Comparison of ENCODE assay signal across 23 mouse cellular contexts in genomic region chr3:152101459-152101858, GRCm38 (mm10).
DNase-seq lines count a peak whose midpoint lies in the region; ATAC-seq and TF ChIP-seq lines count a peak whose summit lies in the region.
"Had no signal": no experiment of that assay in that cellular context is flagged by ENCODE, and none has a peak within 500 bp of the region (broad histone marks: within the 10 kb centered on the region; RNA-seq: fewer than 3 reads in every experiment).

No protein-coding gene starts in this region.

- H3K36me3 ChIP-seq in liver, postnatal 0 days (replicated peaks; ENCODE audit: insufficient read depth, low read length) = no peaks in the 10 kb centered on the region
- H3K36me3 ChIP-seq in liver, embryonic 11.5 days (ENCODE audit: control insufficient read depth, insufficient read depth, low read length) = no peaks in the 10 kb centered on the region
- H3K36me3 ChIP-seq in CH12.LX (replicated peaks in 1 of 2; ENCODE audit: control insufficient read depth in 1 of 2, insufficient read depth in 1 of 2, low read length in 1 of 2) = peaks cover 0 to 4% of the 10 kb centered on the region in 2 experiments
- H3K36me3 ChIP-seq in E14TG2a.4 (ENCODE audit: insufficient read depth, low read length) = no peaks in the 10 kb centered on the region
- no peaks in the 10 kb centered on the region for H3K36me3 ChIP-seq in hindbrain, embryonic 11.5 days (ENCODE audit: control insufficient read depth, insufficient read depth, low read length)
- H3K36me3 ChIP-seq: embryonic facial prominence, embryonic 15.5 days; forebrain, embryonic 10.5 days; heart, embryonic 10.5 days had no signal

- no peak for TF ChIP-seq EP300 in liver, postnatal 0 days (IDR thresholded peaks at IDR 0.05; ENCODE audit: low read depth)
- TF ChIP-seq EP300 in CH12.LX (IDR thresholded peaks at IDR 0.05; ENCODE audit: low read length) = no peak

- TF ChIP-seq CTCF in liver, postnatal 0 days (IDR thresholded peaks at IDR 0.05; ENCODE audit: low read depth) = 0 out of 2 replicates have a peak, but pooled peaks have one; percentile 13
- TF ChIP-seq CTCF in CH12.LX (conservative IDR thresholded peaks at IDR 0.05 in 1 of 2, IDR thresholded peaks at IDR 0.05 in 1 of 2; ENCODE audit: low read depth in 2 of 2, low read length in 2 of 2) (peak; percentile 13 to 30; a peak in 2 of 4 replicates), E14TG2a.4 (conservative IDR thresholded peaks at IDR 0.05; ENCODE audit: low read length) (peak; percentile 49)

- no peak for DNase-seq in liver, postnatal 0 days
- DNase-seq in liver, embryonic 11.5 days (ENCODE audit: low spot score) = no peak
- DNase-seq in CH12.LX (ENCODE audit: extremely low read depth) = no peak
- DNase-seq in R1 (ENCODE audit: low read depth, low spot score) = peak; percentile 58
- DNase-seq in adrenal gland, postnatal 10 days = no peak
- no peak for DNase-seq in hindbrain, embryonic 11.5 days (ENCODE audit: low spot score)
- DNase-seq: adrenal gland, postnatal 25 days; cerebellum, adult 2 months; cerebellum, postnatal 10 days; embryo, embryonic 11 days; gastrocnemius, adult 2 months; gastrocnemius, postnatal 25 days; heart, adult 11 months; heart, postnatal 10 days had no signal

- no peak for ATAC-seq in liver, postnatal 0 days
- ATAC-seq in liver, embryonic 11.5 days (replicated peaks; ENCODE audit: low FRiP score) = no peak
- ATAC-seq in hindbrain, embryonic 11.5 days (ENCODE audit: low FRiP score) = no peak
- no peak for ATAC-seq in megakaryocyte-erythroid progenitor cell, adult 5-6 weeks (replicated peaks; ENCODE audit: low FRiP score, low TSS enrichment, poor library complexity, severe bottlenecking)
- ATAC-seq: activated CD4-positive, CD25-positive, alpha-beta regulatory T cell, adult 4 months; forebrain, embryonic 14.5 days had no signal

- no peak overlapping the region for H3K9ac ChIP-seq in liver, postnatal 0 days (replicated peaks)
- no peak overlapping the region for H3K9ac ChIP-seq in liver, embryonic 11.5 days (ENCODE audit: low read depth, low read length)
- H3K9ac ChIP-seq in CH12.LX (ENCODE audit: insufficient read depth, low read depth) = no peak overlapping the region
- no peak overlapping the region for H3K9ac ChIP-seq in hindbrain, embryonic 11.5 days (ENCODE audit: low read depth, low read length)
- H3K9ac ChIP-seq: embryonic facial prominence, embryonic 15.5 days; hindbrain, embryonic 14.5 days had no signal

- TF ChIP-seq POLR2A in CH12.LX (IDR thresholded peaks at IDR 0.05; ENCODE audit: low read depth, low read length) = no peak

- in situ Hi-C loops in CH12.LX (cut with MboI; ENCODE audit: low pct_ligation_motif_present, low pct_unique_long_range_greater_than_20kb, low sequenced_read_pairs) = loop anchor here (25.0 kb wide), 1 partner anchor 636 kb away; no protein-coding TSS in a partner anchor

- dilution Hi-C loops in CH12.LX (cut with MboI; ENCODE audit: extremely low pct_ligation_motif_present, extremely low pct_unique_long_range_greater_than_20kb, low sequenced_read_pairs) = no loop called here

- H3K27me3 ChIP-seq in liver, postnatal 0 days (ENCODE audit: insufficient read depth, low read length) = peaks cover 13% of the 10 kb centered on the region
- H3K27me3 ChIP-seq in liver, embryonic 11.5 days (replicated peaks; ENCODE audit: control insufficient read depth, insufficient read depth, low read length) = peaks cover 12% of the 10 kb centered on the region
- no peaks in the 10 kb centered on the region for H3K27me3 ChIP-seq in CH12.LX (replicated peaks)
- peaks cover 6% of the 10 kb centered on the region for H3K27me3 ChIP-seq in E14TG2a.4 (ENCODE audit: insufficient read depth, low read length)
- H3K27me3 ChIP-seq in hindbrain, embryonic 11.5 days (ENCODE audit: control insufficient read depth, insufficient read depth, low read length) = peaks cover 4% of the 10 kb centered on the region

- H3K27ac ChIP-seq in liver, postnatal 0 days (ENCODE audit: low read depth) = no peak overlapping the region
- H3K27ac ChIP-seq in liver, embryonic 11.5 days (ENCODE audit: low read depth, low read length) = no peak overlapping the region
- no peak overlapping the region for H3K27ac ChIP-seq in CH12.LX (ENCODE audit: insufficient read depth, low read depth)
- H3K27ac ChIP-seq in hindbrain, embryonic 11.5 days (ENCODE audit: low read depth, low read length) = no peak overlapping the region
- H3K27ac ChIP-seq: embryonic facial prominence, embryonic 15.5 days; forebrain, embryonic 10.5 days; gastrocnemius, adult 2 months; heart, embryonic 10.5 days; hindbrain, embryonic 14.5 days had no signal

- no peak overlapping the region for H3K4me2 ChIP-seq in liver, postnatal 0 days (ENCODE audit: low read depth, low read length)
- no peak overlapping the region for H3K4me2 ChIP-seq in liver, embryonic 11.5 days
- no peak overlapping the region for H3K4me2 ChIP-seq in CH12.LX (ENCODE audit: insufficient read depth, low read depth, poor library complexity, severe bottlenecking)
- H3K4me2 ChIP-seq in hindbrain, embryonic 11.5 days (replicated peaks; ENCODE audit: low read depth, low read length) = no peak overlapping the region
- H3K4me2 ChIP-seq: embryonic facial prominence, embryonic 15.5 days had no signal

- no peaks in the 10 kb centered on the region for H3K79me2 ChIP-seq in CH12.LX (replicated peaks; ENCODE audit: control insufficient read depth, extremely low read depth, insufficient read depth, poor library complexity, severe bottlenecking)

- H3K4me3 ChIP-seq in liver, postnatal 0 days (ENCODE audit: low read depth, low read length) = no peak overlapping the region
- H3K4me3 ChIP-seq in liver, embryonic 11.5 days (ENCODE audit: low read depth, low read length) = no peak overlapping the region
- H3K4me3 ChIP-seq in CH12.LX (replicated peaks in 1 of 3; ENCODE audit: low read depth in 2 of 3, low read length in 2 of 3, poor library complexity in 1 of 3) = peak overlapping the region in 1 of 3 experiments; percentile 51
- H3K4me3 ChIP-seq in E14TG2a.4 (replicated peaks; ENCODE audit: low read length) = no peak overlapping the region
- H3K4me3 ChIP-seq in hindbrain, embryonic 11.5 days (ENCODE audit: low read depth, low read length) = no peak overlapping the region
- H3K4me3 ChIP-seq: embryonic facial prominence, embryonic 15.5 days; erythroblast, embryonic 14.5 days; forebrain, embryonic 10.5 days; gastrocnemius, adult 2 months; heart, embryonic 10.5 days had no signal

- peaks cover 2% of the 10 kb centered on the region; the same call in 1 of the 2 replicates for H3K9me3 ChIP-seq in liver, postnatal 0 days (ENCODE audit: low read length)
- H3K9me3 ChIP-seq in liver, embryonic 11.5 days (ENCODE audit: control insufficient read depth, low read length) = no peaks in the 10 kb centered on the region
- H3K9me3 ChIP-seq in CH12.LX (replicated peaks; ENCODE audit: low read length) (peaks cover 16% of the 10 kb centered on the region), E14TG2a.4 (ENCODE audit: low read length) (0 out of 2 replicates have a peak, but pooled peaks cover 3% of the 10 kb centered on the region)
- no peaks in the 10 kb centered on the region for H3K9me3 ChIP-seq in hindbrain, embryonic 11.5 days (ENCODE audit: control insufficient read depth, low read length)
- H3K9me3 ChIP-seq: embryonic facial prominence, embryonic 15.5 days; forebrain, embryonic 10.5 days; heart, embryonic 10.5 days had no signal

- WGBS in liver, postnatal 0 days (ENCODE audit: insufficient replicate concordance) = 89% methylated on average over 7 of the region's 7 CpGs
- 94% methylated on average over 7 of the region's 7 CpGs for WGBS in liver, embryonic 11.5 days
- WGBS in hindbrain, embryonic 11.5 days = 95% methylated on average over 7 of the region's 7 CpGs

- no peak for TF ChIP-seq RAD21 in CH12.LX (IDR thresholded peaks at IDR 0.05; ENCODE audit: low read depth, low read length)

- H3K4me1 ChIP-seq in liver, postnatal 0 days (ENCODE audit: insufficient read depth) = no peaks in the 10 kb centered on the region
- H3K4me1 ChIP-seq in liver, embryonic 11.5 days (replicated peaks; ENCODE audit: control insufficient read depth, insufficient read depth, low read length) = peaks cover 1% of the 10 kb centered on the region
- peaks cover 0 to 18% of the 10 kb centered on the region in 2 experiments; a peak in 3 of 4 replicates for H3K4me1 ChIP-seq in CH12.LX (ENCODE audit: control insufficient read depth in 1 of 2, insufficient read depth in 2 of 2)
- H3K4me1 ChIP-seq in E14TG2a.4 (replicated peaks; ENCODE audit: low read depth, low read length) = peaks cover 30% of the 10 kb centered on the region
- no peaks in the 10 kb centered on the region for H3K4me1 ChIP-seq in hindbrain, embryonic 11.5 days (replicated peaks; ENCODE audit: control insufficient read depth, insufficient read depth, low read length)

TF ChIP-seq in CH12.LX, 34 proteins besides CTCF, POLR2A, EP300 and RAD21:
- no peak for TF ChIP-seq GABPA (IDR thresholded peaks at IDR 0.05; ENCODE audit: insufficient replicate concordance, low read depth, low read length)
- TF ChIP-seq ZKSCAN1 (IDR thresholded peaks at IDR 0.05; ENCODE audit: borderline replicate concordance, low read depth, low read length) = no peak
- 0 out of 2 replicates have a peak, but pooled peaks have one; percentile 20 for TF ChIP-seq ZMIZ1 (IDR thresholded peaks at IDR 0.05; ENCODE audit: low read depth, low read length)
- TF ChIP-seq MAFK (IDR thresholded peaks at IDR 0.05; ENCODE audit: insufficient replicate concordance, low read length) = no peak
TF ChIP-seq in CH12.LX: peak in this region for 1.
